Mouse (Mus musculus): Measurements from ENCODE around the gene Galm. TPM values are rescaled to one million over a fixed set of nuclear protein-coding genes. Genes with fewer than 3 reads are reported as not detected.
"Not testable (repeated sequence)": the region's sequence is repeated elsewhere in the genome, so short reads cannot be mapped to it uniquely, and the experiment has no call there.

Gene Galm
- polyA plus RNA-seq, 1 experiment from 2014 or later = 2.2 TPM

DNA sequence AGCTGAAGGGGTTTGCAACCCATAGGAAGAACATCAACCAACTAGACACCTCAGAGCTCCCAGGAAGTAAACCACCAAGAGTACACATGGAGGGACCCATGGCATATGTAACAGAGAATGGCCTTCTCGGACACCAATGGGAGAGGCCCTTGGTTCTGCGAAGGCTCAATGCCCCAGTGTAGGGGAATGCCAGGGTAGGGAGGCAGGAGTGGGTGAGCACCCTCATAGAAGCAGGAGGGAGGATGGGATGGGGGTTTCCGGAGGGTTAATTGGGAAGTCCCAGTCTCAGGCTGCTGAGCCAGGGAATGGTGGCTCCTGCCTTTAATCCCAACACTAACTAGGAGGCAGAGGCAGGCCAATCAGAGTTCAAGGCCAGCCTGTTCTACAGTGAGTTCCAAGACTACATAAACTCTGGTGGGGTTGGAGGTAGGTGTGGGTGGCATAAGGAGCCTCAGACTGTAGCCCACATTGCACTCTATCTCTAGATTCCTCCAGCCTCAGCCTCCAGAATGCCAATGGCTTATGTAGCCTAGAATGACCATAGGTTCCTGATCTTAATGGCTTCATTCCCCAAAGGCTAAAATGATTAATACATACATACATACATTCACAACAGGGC, 72.0 kb downstream of the Galm start:
- 91% methylated on average over 3 of the region's 3 CpGs for WGBS
- Histone ChIP-seq H3K9me3 (no peaks in the 10 kb centered on the region), H3K9ac (no peak overlapping the region), H3K27me3 (no peaks in the 10 kb centered on the region), H3K36me3 (peaks cover 62% of the 10 kb centered on the region), H3K4me2 (no peak overlapping the region), H3K4me1 (replicated peaks) (no peaks in the 10 kb centered on the region; the same call in 1 of the 2 replicates), H3K27ac (replicated peaks) (no peak overlapping the region), H3K4me3 (no peak overlapping the region)
- peak; percentile 42; the same call in 1 of the 2 replicates for ATAC-seq (ENCODE audit: low FRiP score, low read depth)

DNA sequence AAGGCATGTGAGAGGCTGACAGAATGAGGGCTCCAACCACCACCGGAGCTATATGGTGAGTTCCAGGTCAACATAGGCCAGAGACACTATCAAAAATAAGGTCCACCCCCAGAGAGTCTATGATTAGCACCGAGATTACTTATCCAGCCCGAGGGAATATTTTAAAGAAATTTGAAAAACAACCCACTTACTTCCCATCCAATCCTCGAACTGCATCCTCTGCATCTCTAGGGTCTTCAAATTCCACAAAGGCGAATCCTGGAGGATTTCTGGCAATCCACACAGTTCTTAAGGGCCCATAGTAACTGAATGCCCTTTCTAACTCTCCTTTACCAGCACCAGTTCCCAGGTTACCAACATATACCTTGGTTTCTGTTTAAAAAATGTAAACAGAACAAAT, 78.4 kb downstream of the Galm start:
- H3K27ac ChIP-seq (replicated peaks) = peak overlapping the region; percentile 97
- ATAC-seq (ENCODE audit: low FRiP score, low read depth) = no peak
- peaks cover 14% of the 10 kb centered on the region for H3K4me1 ChIP-seq (replicated peaks)
- H3K27me3 ChIP-seq = no peaks in the 10 kb centered on the region
- H3K36me3 ChIP-seq = peaks cover 35% of the 10 kb centered on the region
- 28% methylated on average over 5 of the region's 5 CpGs for WGBS
- H3K9ac ChIP-seq = peak overlapping the region; percentile 81
- H3K4me2 ChIP-seq = peak overlapping the region; percentile 94
- H3K9me3 ChIP-seq = no peaks in the 10 kb centered on the region
- H3K4me3 ChIP-seq = peak overlapping the region; percentile 96

DNA sequence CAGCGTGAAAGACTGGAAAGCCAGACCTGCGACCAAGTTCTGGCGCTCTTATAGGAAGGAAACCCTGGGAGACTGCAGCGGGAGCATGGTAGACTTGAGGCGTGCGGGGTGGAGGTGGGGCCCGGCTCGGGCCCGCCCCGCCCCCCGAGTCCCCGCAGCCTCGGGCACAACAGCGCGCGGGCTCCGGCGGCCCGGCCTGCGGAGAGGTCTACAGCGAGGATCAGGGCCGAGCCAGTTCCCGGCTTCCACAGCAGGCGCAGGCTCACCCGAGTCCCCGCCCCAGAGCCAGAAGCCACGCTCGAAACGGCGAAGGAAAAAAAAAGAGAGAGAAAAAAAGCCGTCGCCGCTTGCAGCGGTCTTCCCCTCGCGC, 79.0 kb downstream of the Galm start:
- peaks cover 14% of the 10 kb centered on the region for H3K4me1 ChIP-seq (replicated peaks)
- H3K4me3 ChIP-seq = peak overlapping the region; percentile 96
- H3K27me3 ChIP-seq = no peaks in the 10 kb centered on the region
- under 1% methylated on average over 36 of the region's 36 CpGs for WGBS
- H3K36me3 ChIP-seq = peaks cover 31% of the 10 kb centered on the region
- H3K9me3 ChIP-seq = no peaks in the 10 kb centered on the region
- H3K9ac ChIP-seq = peak overlapping the region; percentile 81
- H3K4me2 ChIP-seq = peak overlapping the region; percentile 94
- peak overlapping the region; percentile 97 for H3K27ac ChIP-seq (replicated peaks)
- ATAC-seq (ENCODE audit: low FRiP score, low read depth) = peak; percentile 71

DNA sequence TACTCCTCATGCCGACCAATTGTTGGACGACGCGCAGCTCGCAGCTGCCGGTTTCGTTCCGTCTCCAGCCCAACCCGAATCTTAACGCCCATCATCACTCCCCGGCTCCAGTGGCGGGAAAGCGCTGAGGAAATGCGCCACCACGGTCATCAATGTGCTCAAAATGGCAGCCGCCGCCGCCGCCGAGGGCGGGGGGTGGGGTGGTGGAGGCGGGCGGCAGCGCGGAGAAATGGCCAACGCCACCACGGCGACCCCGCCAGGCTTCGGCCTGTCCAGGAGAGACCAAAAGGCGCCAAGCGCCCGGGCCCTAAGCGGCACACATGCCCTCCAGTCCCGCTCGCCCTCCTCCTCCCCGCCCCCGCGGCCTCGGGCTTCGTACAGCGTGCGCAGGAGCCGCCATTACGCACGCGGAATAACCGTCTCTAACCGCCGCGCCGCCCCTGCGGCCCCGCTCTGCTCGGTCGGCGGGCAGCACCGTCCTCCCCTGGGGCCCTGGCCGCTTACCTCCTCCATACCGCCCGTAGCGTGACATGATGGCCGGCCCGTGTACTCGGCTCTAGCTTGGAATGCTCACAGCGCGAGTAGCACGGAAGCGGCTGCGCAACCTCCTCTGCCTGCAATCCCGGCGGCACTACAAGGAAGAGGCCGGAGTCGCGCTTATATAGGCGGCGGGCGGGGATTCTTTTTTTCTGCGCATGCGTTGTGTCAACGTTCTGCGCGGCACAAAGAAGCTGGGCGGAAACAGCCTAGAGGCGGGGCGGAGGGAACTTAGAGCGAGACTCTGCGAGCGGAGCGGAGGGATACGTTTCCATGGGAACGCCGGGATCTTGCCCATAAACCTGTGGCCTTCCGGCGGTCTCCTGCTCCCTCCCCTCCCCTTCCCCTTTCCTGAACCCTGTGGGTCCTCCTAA, 79.7 kb downstream of the Galm start, which contains the start of the genes Srsf7 and Ttc39d:
TSS of gene Srsf7 (minus strand) at position 637 of the 911 bp plus-strand sequence.
TSS of gene Ttc39d (plus strand) at position 790 of the 911 bp plus-strand sequence.
- peak within 1 kb of the TSS; percentile 81 for H3K9ac ChIP-seq
- no peaks in the 10 kb centered on the region for H3K27me3 ChIP-seq
- peak within 1 kb of the TSS; percentile 96 for H3K4me3 ChIP-seq
- H3K4me1 ChIP-seq (replicated peaks) = peaks cover 14% of the 10 kb centered on the region
- peaks cover 25% of the 10 kb centered on the region for H3K36me3 ChIP-seq
- H3K4me2 ChIP-seq = peak within 1 kb of the TSS; percentile 94
- H3K9me3 ChIP-seq = no peaks in the 10 kb centered on the region
- peak; percentile 95 for ATAC-seq (ENCODE audit: low FRiP score, low read depth)
- WGBS = under 1% methylated on average over 84 of the region's 95 CpGs
- peak within 1 kb of the TSS; percentile 97 for H3K27ac ChIP-seq (replicated peaks)

DNA sequence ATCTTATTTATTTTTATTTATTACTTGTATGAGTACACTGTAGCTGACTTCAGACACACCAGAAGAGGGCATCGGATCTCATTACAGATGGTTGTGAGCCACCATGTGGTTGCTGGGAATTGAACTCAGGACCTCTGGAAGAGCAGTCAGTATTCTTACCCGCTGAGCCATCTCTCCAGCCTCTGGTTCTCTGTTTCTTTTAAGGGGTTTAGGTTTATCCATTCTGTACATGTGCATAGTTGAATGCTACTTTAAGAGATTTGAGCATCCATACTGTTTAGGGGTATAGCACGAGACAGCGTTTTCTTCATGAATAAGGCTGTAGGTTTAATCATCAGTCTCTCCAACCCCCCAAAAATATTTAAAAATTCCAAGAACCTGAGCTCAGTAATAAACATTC, 86.7 kb downstream of the Galm start:
- H3K4me1 ChIP-seq (replicated peaks); H3K4me2 ChIP-seq; H3K9me3 ChIP-seq; H3K36me3 ChIP-seq; H3K4me3 ChIP-seq; H3K9ac ChIP-seq; H3K27me3 ChIP-seq; ATAC-seq (ENCODE audit: low FRiP score, low read depth); H3K27ac ChIP-seq (replicated peaks): not testable (repeated sequence)
- WGBS = 89% methylated on average over 4 of the region's 4 CpGs

DNA sequence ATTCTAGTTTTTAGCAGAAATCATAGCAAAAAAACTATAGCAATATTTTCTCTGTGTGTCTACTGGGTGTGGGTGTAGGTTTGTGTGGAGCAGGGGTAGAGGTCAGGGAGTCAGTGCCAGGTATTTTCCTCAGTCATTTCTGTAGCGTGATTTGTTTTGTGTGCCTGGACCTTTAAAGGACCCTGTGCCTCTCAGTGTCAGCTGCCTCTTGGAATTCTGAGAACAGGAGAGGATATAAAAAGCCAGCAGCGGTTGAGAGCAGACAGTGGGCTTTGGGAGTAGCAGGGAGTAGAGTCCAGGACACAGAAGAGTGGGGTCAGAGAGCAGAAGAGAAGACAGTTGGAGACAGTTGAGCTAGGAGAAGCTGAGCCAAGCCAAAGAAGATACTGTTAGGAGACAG, 92.9 kb downstream of the Galm start:
- H3K36me3 ChIP-seq = no peaks in the 10 kb centered on the region
- ATAC-seq (ENCODE audit: low FRiP score, low read depth) = no peak
- WGBS = 68% methylated on average over 2 of the region's 2 CpGs
- peaks cover 8% of the 10 kb centered on the region for H3K4me1 ChIP-seq (replicated peaks)
- no peaks in the 10 kb centered on the region for H3K27me3 ChIP-seq
- H3K27ac ChIP-seq (replicated peaks) = no peak overlapping the region
- H3K4me2 ChIP-seq = no peak overlapping the region
- no peaks in the 10 kb centered on the region for H3K9me3 ChIP-seq
- no peak overlapping the region for H3K9ac ChIP-seq
- no peak overlapping the region for H3K4me3 ChIP-seq

DNA sequence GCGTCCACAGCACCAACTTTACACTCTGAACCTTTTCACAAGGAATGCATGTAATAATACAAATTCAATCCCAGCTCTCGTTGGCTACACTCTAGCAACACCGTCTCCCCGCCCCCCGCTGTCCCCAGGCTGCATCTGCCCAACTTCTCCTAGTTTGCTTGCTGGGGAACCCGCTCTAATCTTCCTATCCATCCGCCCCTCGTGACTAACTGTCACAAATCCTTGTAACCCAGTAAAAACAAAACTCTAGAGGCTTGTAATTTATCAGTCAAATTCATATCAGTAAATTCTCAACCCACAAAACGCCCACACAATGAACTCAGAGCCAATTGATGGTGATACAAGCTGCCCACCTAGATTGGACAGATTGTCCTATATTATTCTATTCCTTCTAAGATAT, 93.9 kb downstream of the Galm start:
- WGBS = 68% methylated on average over 9 of the region's 9 CpGs
- no peaks in the 10 kb centered on the region for H3K27me3 ChIP-seq
- no peak overlapping the region for H3K4me3 ChIP-seq
- no peaks in the 10 kb centered on the region for H3K9me3 ChIP-seq
- H3K36me3 ChIP-seq = no peaks in the 10 kb centered on the region
- ATAC-seq (ENCODE audit: low FRiP score, low read depth) = no peak
- peaks cover 8% of the 10 kb centered on the region for H3K4me1 ChIP-seq (replicated peaks)
- H3K9ac ChIP-seq = no peak overlapping the region
- no peak overlapping the region for H3K4me2 ChIP-seq
- H3K27ac ChIP-seq (replicated peaks) = no peak overlapping the region

DNA sequence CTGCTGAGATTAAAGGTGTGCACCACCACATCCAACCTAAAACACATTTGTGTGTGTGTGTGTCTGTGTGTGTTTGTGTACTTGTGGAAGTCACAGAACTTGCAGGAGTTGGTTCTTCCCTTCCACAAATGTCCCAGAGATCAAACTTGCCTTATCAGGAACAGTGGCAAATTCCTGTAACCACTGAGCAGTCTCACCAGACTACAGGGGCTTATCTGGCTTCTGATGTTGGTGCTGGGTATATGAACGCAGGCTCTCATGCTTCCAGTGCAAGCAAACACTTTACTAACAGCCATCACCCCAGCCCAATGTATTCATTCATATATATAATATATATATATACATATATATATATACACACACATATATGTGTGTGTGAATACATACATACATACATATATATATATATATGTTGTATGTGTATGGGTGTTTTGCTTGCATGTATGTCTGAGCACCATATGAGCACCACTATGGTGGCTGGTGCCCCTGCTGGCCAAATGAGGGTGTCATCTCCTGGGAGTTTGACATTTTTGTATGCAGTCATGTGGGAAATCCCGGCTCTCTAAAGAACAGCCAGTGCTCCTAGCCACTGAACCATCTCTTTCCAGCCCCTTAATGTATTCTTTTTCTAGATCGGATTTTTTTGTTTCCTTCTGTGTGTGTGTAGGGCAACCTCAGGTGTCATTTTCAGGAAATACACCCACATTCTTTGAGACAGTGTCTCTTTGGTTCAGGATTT, 94.8 kb downstream of the Galm start:
- Histone ChIP-seq H3K9ac (no peak overlapping the region), H3K9me3 (no peaks in the 10 kb centered on the region), H3K36me3 (no peaks in the 10 kb centered on the region), H3K27ac (replicated peaks) (no peak overlapping the region), H3K4me2 (no peak overlapping the region), H3K27me3 (no peaks in the 10 kb centered on the region), H3K4me3 (no peak overlapping the region), H3K4me1 (replicated peaks) (peaks cover 8% of the 10 kb centered on the region)
- WGBS = 67% methylated on average over 3 of the region's 3 CpGs
- no peak for ATAC-seq (ENCODE audit: low FRiP score, low read depth)

DNA sequence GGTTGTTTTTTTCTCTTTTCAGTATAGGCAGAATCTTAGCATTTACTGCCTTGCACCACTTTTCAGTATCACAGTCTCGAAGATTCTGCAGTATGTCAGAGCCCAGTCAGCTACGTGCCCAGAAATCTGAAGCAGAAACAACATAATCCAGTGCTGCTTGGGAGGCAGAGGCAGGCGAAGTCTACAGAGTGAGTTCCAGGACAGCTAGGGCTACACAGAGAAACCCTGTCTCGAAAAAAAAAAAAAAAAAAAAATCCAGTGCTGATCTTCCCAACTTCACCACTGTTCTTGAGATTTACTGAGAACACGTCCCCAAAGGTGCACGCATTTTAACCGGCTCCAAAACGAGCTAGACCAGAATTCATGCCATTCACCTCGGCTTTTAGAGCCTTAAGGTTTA, 96.6 kb downstream of the Galm start:
- Histone ChIP-seq H3K27me3 (no peaks in the 10 kb centered on the region), H3K27ac (replicated peaks) (peak overlapping the region; percentile 83), H3K9ac (peak overlapping the region; percentile 60), H3K36me3 (no peaks in the 10 kb centered on the region), H3K4me3 (peak overlapping the region; percentile 63), H3K4me1 (replicated peaks) (peaks cover 8% of the 10 kb centered on the region), H3K9me3 (no peaks in the 10 kb centered on the region), H3K4me2 (peak overlapping the region; percentile 71)
- ATAC-seq (ENCODE audit: low FRiP score, low read depth) = peak; percentile 55
- WGBS = 8% methylated on average over 9 of the region's 9 CpGs

DNA sequence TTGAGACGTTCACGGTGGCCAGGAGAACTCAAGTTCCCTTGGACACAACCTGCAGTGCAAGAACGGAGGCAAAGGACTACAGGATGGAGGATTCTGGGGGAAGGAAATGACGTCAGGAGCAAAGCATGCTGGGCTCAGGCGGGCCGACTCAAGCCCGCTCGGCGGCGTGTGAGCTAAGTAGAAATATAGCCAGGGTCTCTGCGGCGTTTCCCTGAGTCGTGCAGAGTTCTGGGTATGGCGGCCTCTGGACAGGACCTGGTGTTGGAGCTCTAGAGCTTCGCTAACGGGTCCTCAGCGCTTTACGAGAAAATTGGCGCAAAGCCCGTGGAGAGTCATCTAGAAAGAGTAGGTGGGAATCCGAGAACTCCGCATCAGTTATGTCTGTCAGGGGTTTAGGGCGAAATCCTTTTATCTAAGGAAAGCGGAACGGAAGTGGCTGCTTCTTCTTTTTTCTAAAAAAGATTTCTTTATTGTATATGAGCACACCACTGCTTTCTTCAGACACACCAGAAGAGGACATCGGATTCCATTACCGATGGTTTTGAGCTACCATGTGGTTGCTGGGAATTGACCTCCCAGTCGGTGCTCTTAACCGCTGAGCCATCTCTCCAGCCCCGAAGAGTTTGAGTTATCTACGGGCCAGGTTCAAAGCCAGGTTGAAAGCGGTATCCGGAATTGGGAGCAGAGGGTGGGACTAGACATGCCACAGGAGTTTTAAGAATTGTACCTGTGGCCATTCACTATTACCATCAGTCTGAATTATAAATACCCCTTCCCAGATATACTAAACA, 97.2 kb downstream of the Galm start, which contains the start of gene Gemin6:
TSS of gene Gemin6 (plus strand) at position 116 of the 791 bp plus-strand sequence.
- Histone ChIP-seq H3K36me3 (no peaks in the 10 kb centered on the region), H3K9me3 (no peaks in the 10 kb centered on the region), H3K4me3 (peak within 1 kb of the TSS; percentile 63), H3K4me2 (peak within 1 kb of the TSS; percentile 71), H3K4me1 (replicated peaks) (peaks cover 8% of the 10 kb centered on the region), H3K27ac (replicated peaks) (peak within 1 kb of the TSS; percentile 83), H3K9ac (peak within 1 kb of the TSS; percentile 60), H3K27me3 (no peaks in the 10 kb centered on the region)
- WGBS = under 1% methylated on average over 33 of the region's 33 CpGs
- peak; percentile 97 for ATAC-seq (ENCODE audit: low FRiP score, low read depth)

DNA sequence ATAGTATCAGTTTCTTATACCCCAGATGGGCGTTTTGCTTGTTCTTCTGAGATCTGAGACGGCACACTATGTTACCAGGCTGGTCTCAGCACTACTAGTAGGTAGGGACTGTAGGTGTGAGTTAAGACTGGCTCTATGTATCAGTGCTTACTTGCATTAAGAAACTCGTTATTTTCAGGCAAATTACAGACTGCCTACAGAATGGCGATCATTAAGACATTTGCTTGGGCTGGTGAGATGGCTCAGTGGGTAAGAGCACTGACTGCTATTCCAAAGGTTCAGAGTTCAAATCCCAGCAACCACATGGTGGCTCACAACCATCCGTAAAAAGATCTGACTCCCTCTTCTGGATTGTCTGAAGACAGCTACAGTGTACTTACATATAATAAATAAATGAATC, 97.9 kb downstream of the Galm start:
- not testable (repeated sequence) for H3K9me3 ChIP-seq; H3K27me3 ChIP-seq; ATAC-seq (ENCODE audit: low FRiP score, low read depth); H3K4me1 ChIP-seq (replicated peaks); H3K36me3 ChIP-seq
- Histone ChIP-seq H3K27ac (replicated peaks) (peak overlapping the region; percentile 83; the same call in 1 of the 2 replicates), H3K4me3 (peak overlapping the region; percentile 63), H3K4me2 (peak overlapping the region; percentile 71), H3K9ac (peak overlapping the region; percentile 60; the same call in 1 of the 2 replicates)
- WGBS = 60% methylated on average over 5 of the region's 5 CpGs

Data from hindbrain, embryonic 15.5 days (tissue).